Mouse (Mus musculus) C2C12 (cell line): ENCODE results near the gene Spata3.
"Not testable (repeated sequence)": the region's sequence is repeated elsewhere in the genome, so short reads cannot be mapped to it uniquely, and the experiment has no call there.

ENCODE experiments used
- CEBPB ChIP-seq: IDR thresholded peaks from one replicate; pipeline ENCODE4 v1.6.1; 2011; ENCODE audit warnings: low read depth, mild to moderate bottlenecking, control low read depth, moderate library complexity
- CTCF ChIP-seq: IDR thresholded peaks from one replicate; pipeline ENCODE4 v1.5.1; 2011; ENCODE audit not compliant: control insufficient read depth, insufficient read depth, insufficient read length
- MAX ChIP-seq: IDR thresholded peaks from one replicate; pipeline ENCODE4 v1.6.1; 2011; ENCODE audit warnings: mild to moderate bottlenecking, control low read depth
- MYOD1 ChIP-seq: IDR thresholded peaks from one replicate; pipeline ENCODE4 v1.6.1; 2011; ENCODE audit warnings: low read depth; ENCODE audit not compliant: control insufficient read depth, insufficient read length
- MYOG ChIP-seq: IDR thresholded peaks from one replicate; pipeline ENCODE4 v1.6.1; 2011; ENCODE audit not compliant: control insufficient read depth, insufficient read length; ENCODE audit errors: extremely low read depth
- USF1 ChIP-seq: IDR thresholded peaks from one replicate; pipeline ENCODE4 v1.6.1; 2011; ENCODE audit warnings: low read depth, mild to moderate bottlenecking, control low read depth, moderate library complexity

DNA sequence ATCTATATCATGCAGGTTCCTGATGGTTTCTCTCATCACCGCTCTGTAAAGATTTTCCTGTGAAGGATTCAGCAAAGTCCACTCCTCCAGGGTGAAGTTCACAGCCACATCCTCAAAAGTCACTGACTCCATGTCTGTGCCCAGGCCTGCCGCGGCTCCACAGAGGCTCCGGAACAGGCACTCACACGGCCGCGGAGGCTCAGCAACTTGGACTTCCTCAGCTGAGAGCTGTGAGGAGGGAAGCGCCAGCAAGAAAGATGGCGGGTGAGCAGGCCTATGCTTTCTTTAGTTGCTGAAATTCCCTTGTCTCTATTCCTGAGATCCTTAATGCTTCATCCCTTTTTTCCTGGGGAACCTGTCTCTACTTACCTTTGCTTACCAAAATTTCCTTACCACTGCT is 858 bp upstream of the Spata3 start:
- not testable (repeated sequence) for TF ChIP-seq USF1, CTCF, MYOD1, CEBPB, MAX, MYOG
